Mouse (Mus musculus): Measurements from ENCODE around the gene Slc25a34.

- TF ChIP-seq CTCF (IDR thresholded peaks at IDR 0.05; ENCODE audit: insufficient read depth, low read length) (no peak), POLR2A (IDR thresholded peaks at IDR 0.05; ENCODE audit: borderline replicate concordance, extremely low read depth, low read depth, low read length) (no peak)
These were observed 37.3 kb upstream of the Slc25a34 start for GRCm38 (mm10) chr4:141660884-141661283.
